Mouse (Mus musculus) forebrain, embryonic 10.5 days (tissue): Measurements from ENCODE around the gene Olfr1093. TPM values are rescaled to one million over a fixed set of nuclear protein-coding genes. Genes with fewer than 3 reads are reported as not detected.

ENCODE experiments used
- DNase-seq: peaks from one replicate; pipeline ENCODE4 v3.0.0-alpha.2; 2017; ENCODE audit warnings: low spot score; ENCODE audit errors: extremely low spot score
- H3K27ac ChIP-seq: fragments of 300-500 bp; sonication (generic); 2 replicates; pipeline ENCODE4 v1.5.1; 2016; ENCODE audit warnings: mild to moderate bottlenecking
- H3K27me3 ChIP-seq: fragments of 300-500 bp; sonication (generic); 2 replicates; pipeline ENCODE4 v1.6.1; 2016; ENCODE audit warnings: mild to moderate bottlenecking; ENCODE audit not compliant: poor library complexity, severe bottlenecking
- H3K36me3 ChIP-seq: fragments of 300-500 bp; sonication (generic); replicated peaks from 2 replicates; pipeline ENCODE4 v1.6.1; 2016; ENCODE audit warnings: mild to moderate bottlenecking, moderate library complexity
- H3K4me1 ChIP-seq: fragments of 300-500 bp; sonication (generic); 2 replicates; pipeline ENCODE4 v1.6.1; 2016
- H3K4me3 ChIP-seq: fragments of 300-500 bp; sonication (generic); 2 replicates; pipeline ENCODE4 v1.5.1; 2016; ENCODE audit warnings: mild to moderate bottlenecking, moderate library complexity
- H3K9me3 ChIP-seq: fragments of 300-500 bp; sonication (generic); 2 replicates; pipeline ENCODE4 v1.6.1; 2016; ENCODE audit warnings: mild to moderate bottlenecking, moderate library complexity
- WGBS: fragments of 180-500 bp; shearing (Covaris S2); methylation state at CpG from one replicate; pipeline ENCODE4 v1.1.7; 2016; 5-methylcytosine and 5-hydroxymethylcytosine counted together
- polyA plus RNA-seq: library from polyadenylated mRNA; unstranded; fragments of >200 nt; fragmentation: Nextera tagmentation; extraction: Ambion mirVana; gene quantifications from 2 replicates; pipeline ENCODE4 v1.2.1, GENCODE M21; 2016

Gene Olfr1093
- polyA plus RNA-seq: not detected in 2 replicates

- Histone ChIP-seq H3K4me1 (no peaks in the 10 kb centered on the region), H3K4me3 (no peak within 1 kb of the TSS), H3K36me3 (no peaks in the 10 kb centered on the region), H3K27ac (no peak within 1 kb of the TSS), H3K27me3 (no peaks in the 10 kb centered on the region), H3K9me3 (no peaks in the 10 kb centered on the region)
- no peak for DNase-seq
- WGBS: 87% methylated on average over 2 of the region's 2 CpGs
Measured at GRCm38 (mm10) chr2:86782179-86782578, at the start of gene Olfr1093. Gene Olfr1093 (plus strand): TSS chr2:86782479.

- Histone ChIP-seq H3K36me3 (no peaks in the 10 kb centered on the region), H3K27ac (no peak within 1 kb of the TSS), H3K4me3 (no peak within 1 kb of the TSS), H3K4me1 (no peaks in the 10 kb centered on the region), H3K9me3 (no peaks in the 10 kb centered on the region), H3K27me3 (no peaks in the 10 kb centered on the region)
- no peak for DNase-seq
Measured at GRCm38 (mm10) chr2:86733601-86734000, 48.7 kb upstream of the Olfr1093 start, which contains the start of gene Olfr1089. Gene Olfr1089 (minus strand): TSS chr2:86733701.

- no peak within 1 kb of the TSS for H3K4me3 ChIP-seq
- WGBS: 91% methylated on average over 1 of the region's 1 CpGs
Measured at GRCm38 (mm10) chr2:86758893-86759292, 23.4 kb upstream of the Olfr1093 start, which contains the start of gene Olfr1090. Gene Olfr1090 (minus strand): TSS chr2:86758993.

GRCm38 (mm10) chr2:86761050-86761449 is 21.2 kb upstream of the Olfr1093 start:
- H3K27me3 ChIP-seq: no peaks in the 10 kb centered on the region
- no peak overlapping the region for H3K4me3 ChIP-seq
- no peak overlapping the region for H3K27ac ChIP-seq
- 99% methylated on average over 6 of the region's 6 CpGs for WGBS
- no peak for DNase-seq
- no peaks in the 10 kb centered on the region for H3K36me3 ChIP-seq
- H3K9me3 ChIP-seq: no peaks in the 10 kb centered on the region
- no peaks in the 10 kb centered on the region for H3K4me1 ChIP-seq

More at GRCm38 (mm10) chr2:86758893-86759292, 23.4 kb upstream of the Olfr1093 start, which contains the start of gene Olfr1090:
- Histone ChIP-seq H3K27me3 (no peaks in the 10 kb centered on the region), H3K27ac (no peak within 1 kb of the TSS), H3K36me3 (no peaks in the 10 kb centered on the region), H3K4me1 (no peaks in the 10 kb centered on the region), H3K9me3 (no peaks in the 10 kb centered on the region)
- DNase-seq: no peak

GRCm38 (mm10) chr2:86809918-86810317 is 27.6 kb downstream of the Olfr1093 start, which contains the start of gene Olfr141:
Gene Olfr141 (minus strand): TSS chr2:86810018.
- no peaks in the 10 kb centered on the region for H3K4me1 ChIP-seq
- H3K27ac ChIP-seq: no peak within 1 kb of the TSS
- H3K27me3 ChIP-seq: no peaks in the 10 kb centered on the region
- H3K36me3 ChIP-seq: no peaks in the 10 kb centered on the region
- no peak for DNase-seq
- no peak within 1 kb of the TSS for H3K4me3 ChIP-seq
- H3K9me3 ChIP-seq: no peaks in the 10 kb centered on the region

- Histone ChIP-seq H3K4me3 (no peak within 1 kb of the TSS), H3K27me3 (no peaks in the 10 kb centered on the region), H3K36me3 (no peaks in the 10 kb centered on the region), H3K4me1 (no peaks in the 10 kb centered on the region), H3K27ac (no peak within 1 kb of the TSS), H3K9me3 (no peaks in the 10 kb centered on the region)
- no peak for DNase-seq
Measured at GRCm38 (mm10) chr2:86824363-86824762, 42.1 kb downstream of the Olfr1093 start, which contains the start of gene Olfr1094. Gene Olfr1094 (plus strand): TSS chr2:86824663.

Other genes starting within 250 kb of the Olfr1093 start
- not detected in 2 replicates for gene Olfr1079, start 240.0 kb upstream of the Olfr1093 start, polyA plus RNA-seq
- not detected in 2 replicates for gene Olfr1080, start 224.2 kb upstream of the Olfr1093 start, polyA plus RNA-seq
- not detected in 2 replicates for gene Olfr1082, start 183.5 kb upstream of the Olfr1093 start, polyA plus RNA-seq
- gene Olfr1084, start 142.8 kb upstream of the Olfr1093 start, polyA plus RNA-seq: not detected in 2 replicates
- gene Olfr1085, start 120.5 kb upstream of the Olfr1093 start, polyA plus RNA-seq: not detected in 2 replicates
- gene Olfr1086, start 102.4 kb upstream of the Olfr1093 start, polyA plus RNA-seq: not detected in 2 replicates
- not detected in 2 replicates for gene Olfr1087, start 84.1 kb upstream of the Olfr1093 start, polyA plus RNA-seq
- gene Olfr1089, start 48.8 kb upstream of the Olfr1093 start, polyA plus RNA-seq: not detected in 2 replicates
- gene Olfr1090, start 23.5 kb upstream of the Olfr1093 start, polyA plus RNA-seq: not detected in 2 replicates
- gene Olfr141, start 27.5 kb downstream of the Olfr1093 start, polyA plus RNA-seq: not detected in 2 replicates
- not detected in 2 replicates for gene Olfr1094, start 42.2 kb downstream of the Olfr1093 start, polyA plus RNA-seq
- not detected in 2 replicates for gene Olfr1095, start 69.2 kb downstream of the Olfr1093 start, polyA plus RNA-seq
- not detected in 2 replicates for gene Gm13723, start 92.3 kb downstream of the Olfr1093 start, polyA plus RNA-seq
- not detected in 2 replicates for gene Olfr1097, start 109.7 kb downstream of the Olfr1093 start, polyA plus RNA-seq
- gene Olfr1098, start 142.1 kb downstream of the Olfr1093 start, polyA plus RNA-seq: not detected in 2 replicates
- gene Olfr1099, start 178.2 kb downstream of the Olfr1093 start, polyA plus RNA-seq: not detected in 2 replicates
- gene Olfr1100, start 197.5 kb downstream of the Olfr1093 start, polyA plus RNA-seq: not detected in 2 replicates
- not detected in 2 replicates for gene Olfr1101, start 208.7 kb downstream of the Olfr1093 start, polyA plus RNA-seq
- not detected in 2 replicates for gene Olfr1102, start 215.9 kb downstream of the Olfr1093 start, polyA plus RNA-seq
- gene Olfr1104, start 244.6 kb downstream of the Olfr1093 start, polyA plus RNA-seq: not detected in 2 replicates